Mouse (Mus musculus) heart, postnatal 0 days (tissue): ENCODE results near the gene Ntrk3. TPM values are rescaled to one million over a fixed set of nuclear protein-coding genes. Genes with fewer than 3 reads are reported as not detected.

Experiments
- ATAC-seq: fragments of 200-750 bp; cut with Nextera tagmentation; 2 replicates; pipeline ENCODE4 v1.8.0; 2017; ENCODE audit warnings: low read depth, moderate number of reproducible peaks, moderate library complexity; ENCODE audit not compliant: insufficient read depth
- DNase-seq: peaks from one replicate; pipeline ENCODE4 v3.0.0-alpha.2; 2016; ENCODE audit warnings: low spot score
- H3K27ac ChIP-seq: fragments of 300-500 bp; sonication (generic); 2 replicates; pipeline ENCODE4 v1.5.1; 2014; ENCODE audit warnings: low read depth, mild to moderate bottlenecking
- H3K27me3 ChIP-seq: fragments of 300-500 bp; sonication (generic); 2 replicates; pipeline ENCODE4 v1.6.1; 2014; ENCODE audit warnings: low read length, mixed read lengths; ENCODE audit not compliant: control insufficient read depth, insufficient read depth
- H3K36me3 ChIP-seq: fragments of 300-500 bp; sonication (generic); replicated peaks from 2 replicates; pipeline ENCODE4 v1.6.1; 2014; ENCODE audit warnings: low read length, mixed read lengths; ENCODE audit not compliant: control insufficient read depth, insufficient read depth
- H3K4me1 ChIP-seq: fragments of 300-500 bp; sonication (generic); 2 replicates; pipeline ENCODE4 v1.6.1; 2014; ENCODE audit warnings: antibody characterized with exemption; ENCODE audit not compliant: control insufficient read depth, insufficient read depth
- H3K4me2 ChIP-seq: fragments of 300-500 bp; sonication (generic); 2 replicates; pipeline ENCODE4 v1.6.1; 2014; ENCODE audit warnings: low read depth, mild to moderate bottlenecking, low read length, moderate library complexity
- H3K4me3 ChIP-seq: fragments of 300-500 bp; sonication (generic); 2 replicates; pipeline ENCODE4 v1.5.1; 2014; ENCODE audit warnings: low read depth, low read length
- H3K9ac ChIP-seq: fragments of 300-500 bp; sonication (generic); replicated peaks from 2 replicates; pipeline ENCODE4 v1.6.1; 2014; ENCODE audit warnings: low read depth, low read length, mixed read lengths
- H3K9me3 ChIP-seq: fragments of 300-500 bp; sonication (generic); replicated peaks from 2 replicates; pipeline ENCODE4 v1.6.1; 2016; ENCODE audit warnings: low read length; ENCODE audit not compliant: control insufficient read depth
- CTCF ChIP-seq: IDR thresholded peaks from 2 replicates; pipeline ENCODE4 v1.5.1; 2016; ENCODE audit warnings: antibody characterized with exemption, control low read depth, low read depth
- EP300 ChIP-seq: IDR thresholded peaks from 2 replicates; pipeline ENCODE4 v1.6.1; 2016; ENCODE audit warnings: antibody characterized with exemption, low read depth
- WGBS: fragments of 180-500 bp; shearing (Covaris S2); extraction: QIAGEN DNeasy Blood & Tissue Kit; methylation state at CpG from one replicate; pipeline ENCODE4 v1.1.7; 2014; 5-methylcytosine and 5-hydroxymethylcytosine counted together
- polyA plus RNA-seq: library from polyadenylated mRNA; unstranded; fragments of >200 nt; fragmentation: Nextera tagmentation; extraction: Ambion mirVana; gene quantifications from 2 replicates; pipeline ENCODE4 v1.2.1, GENCODE M21; 2015
- total RNA-seq: library from RNA; depleted of rRNA; stranded (reverse); fragments of >200 nt; gene quantifications from 2 replicates; pipeline ENCODE4 v1.2.3, GENCODE M21; 2014; ENCODE audit warnings: low replicate concordance

Gene Ntrk3
- total and polyA plus RNA-seq, 2 experiments from 2014 or later: 1.1 to 4.2 TPM

DNA sequence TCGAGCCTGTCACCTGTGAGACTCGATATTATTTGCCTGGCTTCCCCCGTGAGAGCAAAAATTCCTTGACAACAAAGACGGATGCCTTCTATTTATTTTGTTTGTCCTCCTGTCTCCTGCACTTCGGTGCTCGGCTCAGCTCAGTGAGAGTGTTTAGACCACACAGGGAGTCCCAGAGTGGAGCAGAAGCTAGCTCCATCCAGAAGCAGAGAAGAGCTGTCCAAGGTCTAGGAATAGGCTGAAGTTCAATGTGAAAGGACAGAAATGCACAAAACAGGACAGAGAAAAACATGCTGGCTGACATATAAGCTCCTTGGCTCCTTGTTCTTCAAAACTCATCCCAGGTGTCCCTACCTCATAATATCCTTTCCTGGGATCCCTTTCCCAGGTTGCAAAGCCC, 207.5 kb downstream of the Ntrk3 start:
- no peaks in the 10 kb centered on the region for H3K4me1 ChIP-seq
- H3K27ac ChIP-seq: no peak overlapping the region
- ATAC-seq: no peak
- no peak overlapping the region for H3K4me3 ChIP-seq
- H3K27me3 ChIP-seq: no peaks in the 10 kb centered on the region
- WGBS: 33% methylated on average over 6 of the region's 6 CpGs
- DNase-seq: no peak
- TF ChIP-seq CTCF (no peak), EP300 (no peak)
- H3K4me2 ChIP-seq: no peak overlapping the region
- no peaks in the 10 kb centered on the region for H3K36me3 ChIP-seq
- H3K9me3 ChIP-seq: no peaks in the 10 kb centered on the region
- H3K9ac ChIP-seq: no peak overlapping the region

DNA sequence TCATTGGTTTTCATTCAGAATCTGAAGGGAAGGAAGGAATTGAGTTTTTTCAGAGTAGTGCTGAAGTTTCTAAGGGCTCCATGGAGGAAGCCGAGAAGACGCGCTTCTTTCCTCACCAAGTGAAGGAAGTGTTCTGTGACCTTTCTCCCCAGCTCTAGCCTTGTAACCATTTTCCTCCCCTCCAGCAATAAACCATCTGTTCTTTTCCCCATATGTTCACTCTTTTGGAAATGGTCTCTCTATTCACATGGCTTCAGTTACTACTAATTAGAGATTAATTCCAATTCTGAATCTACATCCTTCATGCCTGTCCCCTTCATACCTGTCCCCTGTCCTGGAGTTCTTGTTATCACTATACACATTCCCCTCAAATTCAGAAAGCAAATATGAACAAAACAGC, 209.8 kb downstream of the Ntrk3 start:
- DNase-seq: no peak
- Histone ChIP-seq H3K9me3 (no peaks in the 10 kb centered on the region), H3K4me2 (no peak overlapping the region), H3K27me3 (no peaks in the 10 kb centered on the region), H3K4me1 (no peaks in the 10 kb centered on the region), H3K4me3 (no peak overlapping the region), H3K36me3 (no peaks in the 10 kb centered on the region), H3K27ac (no peak overlapping the region), H3K9ac (no peak overlapping the region)
- WGBS: 89% methylated on average over 3 of the region's 3 CpGs
- ATAC-seq: no peak
- TF ChIP-seq CTCF (no peak), EP300 (no peak)

- ATAC-seq (no peak), DNase-seq (no peak)
- TF ChIP-seq CTCF (no peak), EP300 (no peak)
Measured at GRCm38 (mm10) chr7:78527564-78527963, 210.2 kb downstream of the Ntrk3 start.

GRCm38 (mm10) chr7:78520243-78520927, 217.4 kb downstream of the Ntrk3 start:
- Histone ChIP-seq H3K27me3 (no peaks in the 10 kb centered on the region), H3K9ac (no peak overlapping the region), H3K36me3 (no peaks in the 10 kb centered on the region), H3K4me2 (no peak overlapping the region), H3K9me3 (no peaks in the 10 kb centered on the region), H3K4me3 (no peak overlapping the region), H3K27ac (no peak overlapping the region), H3K4me1 (no peaks in the 10 kb centered on the region)
- DNase-seq: no peak
- ATAC-seq: no peak
- TF ChIP-seq EP300 (no peak), CTCF (no peak)
- 75% methylated on average over 9 of the region's 9 CpGs for WGBS

More at GRCm38 (mm10) chr7:78527564-78527963, 210.2 kb downstream of the Ntrk3 start:
- no peak overlapping the region for H3K27ac ChIP-seq
- no peak overlapping the region for H3K4me3 ChIP-seq
- H3K9me3 ChIP-seq: no peaks in the 10 kb centered on the region
- H3K36me3 ChIP-seq: no peaks in the 10 kb centered on the region
- H3K4me1 ChIP-seq: no peaks in the 10 kb centered on the region
- 50% methylated on average over 4 of the region's 4 CpGs for WGBS
- no peak overlapping the region for H3K9ac ChIP-seq
- H3K27me3 ChIP-seq: no peaks in the 10 kb centered on the region
- no peak overlapping the region for H3K4me2 ChIP-seq

- WGBS: 61% methylated on average over 3 of the region's 3 CpGs
- no peak overlapping the region for H3K27ac ChIP-seq
- no peaks in the 10 kb centered on the region for H3K9me3 ChIP-seq
- no peak for DNase-seq
- no peaks in the 10 kb centered on the region for H3K4me1 ChIP-seq
- H3K9ac ChIP-seq: no peak overlapping the region
- no peak overlapping the region for H3K4me3 ChIP-seq
- H3K36me3 ChIP-seq: no peaks in the 10 kb centered on the region
- no peak for ATAC-seq
- H3K27me3 ChIP-seq: no peaks in the 10 kb centered on the region
- no peak for TF ChIP-seq CTCF
- no peak for TF ChIP-seq EP300
- H3K4me2 ChIP-seq: no peak overlapping the region
Measured at GRCm38 (mm10) chr7:78519689-78520088, 218.1 kb downstream of the Ntrk3 start.
